Mouse (Mus musculus): ENCODE measurements around the gene Ankrd66.
A peak's percentile ranks its signal among the peaks of the same experiment; 100 is the strongest.
"Not testable (repeated sequence)": the region's sequence is repeated elsewhere in the genome, so short reads cannot be mapped to it uniquely, and the experiment has no call there.

Gene Ankrd66

DNA sequence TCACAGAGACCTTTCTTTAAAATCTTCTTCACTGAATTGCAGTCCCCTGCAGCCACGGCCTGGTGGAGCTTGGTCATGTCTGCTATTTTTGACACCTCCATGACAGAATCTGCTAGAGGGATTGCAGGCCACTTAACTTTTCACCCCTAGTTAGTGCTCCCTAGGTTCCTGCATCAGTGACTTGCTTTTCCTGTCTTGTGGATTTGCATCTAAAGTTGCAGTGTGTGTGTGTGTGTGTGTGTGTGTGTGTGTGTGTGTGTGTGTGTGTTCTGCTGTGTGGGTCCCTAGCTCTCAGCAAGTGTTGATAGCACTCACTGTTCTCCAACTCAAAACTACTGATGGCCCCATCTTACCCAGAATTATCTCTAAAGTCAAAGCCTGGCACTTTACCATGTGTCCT is at the start of gene Ankrd66:
TSS of gene Ankrd66 (minus strand) at position 101 of the 400 bp plus-strand sequence.
- DNase-seq = no peak

DNA sequence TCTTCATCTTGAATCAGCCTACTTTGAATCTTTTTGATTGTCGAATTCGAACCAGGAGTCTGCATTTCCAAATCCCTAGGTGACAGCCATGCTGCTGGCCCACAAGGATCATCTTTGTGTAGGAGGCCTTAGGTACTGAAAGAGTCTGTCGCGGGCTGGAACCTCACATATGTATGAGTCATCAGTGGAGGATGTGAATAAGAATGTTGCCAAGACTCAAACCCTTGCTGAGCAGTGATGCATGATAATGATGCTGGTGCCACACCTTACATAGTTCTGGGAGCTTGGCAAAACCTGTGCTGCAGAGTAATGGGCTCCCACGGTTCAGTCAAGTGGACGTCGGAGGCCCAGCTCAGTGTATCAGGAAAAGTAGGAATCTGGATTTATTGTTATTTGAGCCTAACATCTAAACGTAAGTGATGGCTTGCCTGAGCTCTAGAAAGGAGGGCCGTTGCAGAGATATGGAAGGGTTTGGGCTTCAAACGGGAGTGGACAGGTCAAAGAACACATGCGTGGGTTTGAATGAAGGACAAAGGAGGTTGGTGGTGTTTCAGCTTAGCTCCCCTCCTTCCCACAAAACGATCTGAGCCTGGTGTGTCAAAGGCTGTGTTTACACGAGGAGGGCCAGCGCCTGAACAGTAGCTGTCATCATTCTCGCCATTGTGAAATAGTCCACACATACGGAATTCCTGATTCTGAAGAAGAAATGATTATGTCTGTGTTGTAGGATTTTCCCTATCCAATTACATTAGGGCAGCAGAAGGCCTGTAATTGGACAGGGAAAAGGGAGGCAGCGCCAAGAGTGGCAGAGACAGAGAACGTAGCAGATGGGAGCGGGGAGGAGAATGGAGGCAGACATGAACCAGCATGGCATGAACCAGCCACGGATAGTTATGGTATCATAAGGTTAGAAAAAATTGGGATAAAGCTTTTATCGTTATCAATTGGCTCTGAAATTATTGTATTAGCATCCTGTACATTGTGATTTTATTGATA is 49.2 kb upstream of the Ankrd66 start:
- no peak for DNase-seq

DNA sequence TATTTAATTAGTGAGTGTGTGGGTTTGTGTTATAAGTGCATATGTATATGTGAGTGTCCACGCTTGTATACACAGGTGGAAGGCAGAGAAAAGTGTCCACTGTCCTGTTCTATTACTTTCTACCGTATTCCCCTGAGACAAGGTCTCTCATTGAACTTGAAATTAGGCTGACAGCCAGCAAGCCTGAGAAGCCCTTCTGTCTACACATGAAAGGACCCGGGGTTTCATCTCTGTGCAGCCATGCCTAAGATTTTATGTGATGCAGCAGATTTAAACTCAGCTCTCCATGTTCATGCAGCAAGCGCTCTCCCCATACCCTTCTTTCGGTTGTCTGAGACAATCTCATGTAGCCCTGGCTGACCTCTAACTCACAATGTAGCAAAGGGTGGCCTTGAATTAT is 47.1 kb upstream of the Ankrd66 start:
- no peak for DNase-seq

DNA sequence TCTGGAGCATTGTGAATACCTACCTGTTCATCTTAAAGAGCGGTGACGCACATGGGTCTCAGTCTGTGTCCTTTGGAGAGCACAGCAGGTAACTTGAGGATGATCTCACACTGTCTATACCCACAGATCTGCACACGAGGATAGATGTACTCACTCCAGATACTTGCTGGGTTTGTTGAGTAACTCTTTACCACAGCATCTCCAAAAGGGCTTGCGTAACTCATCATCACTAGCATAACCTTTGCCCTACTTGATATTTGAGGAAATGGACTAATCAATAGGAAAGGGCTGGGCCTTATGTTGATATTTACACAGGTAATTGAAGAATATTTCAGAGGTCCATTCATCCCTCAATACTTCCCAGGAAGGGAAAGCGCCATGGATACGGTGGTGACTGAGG is 46.3 kb upstream of the Ankrd66 start:
- DNase-seq = no peak

DNA sequence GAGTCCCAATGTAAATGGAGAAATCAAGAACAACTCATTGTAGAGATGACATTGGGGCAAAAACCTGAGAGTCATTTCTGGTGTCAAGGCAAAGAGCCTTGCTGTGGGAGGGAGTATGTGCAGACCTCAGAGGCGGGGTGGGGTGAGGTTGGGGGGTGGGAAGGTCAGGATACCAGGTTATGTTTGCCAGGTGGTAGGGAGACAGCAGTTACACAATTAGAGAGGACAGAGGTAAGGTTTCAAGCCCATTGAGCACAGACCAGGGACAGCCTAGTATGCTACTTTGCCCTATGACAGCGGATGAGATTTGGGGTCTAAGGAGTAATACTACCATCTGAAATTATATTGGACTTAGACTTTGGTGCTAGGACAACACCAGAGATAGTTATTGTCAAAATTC is 43.8 kb upstream of the Ankrd66 start:
- no peak for DNase-seq

DNA sequence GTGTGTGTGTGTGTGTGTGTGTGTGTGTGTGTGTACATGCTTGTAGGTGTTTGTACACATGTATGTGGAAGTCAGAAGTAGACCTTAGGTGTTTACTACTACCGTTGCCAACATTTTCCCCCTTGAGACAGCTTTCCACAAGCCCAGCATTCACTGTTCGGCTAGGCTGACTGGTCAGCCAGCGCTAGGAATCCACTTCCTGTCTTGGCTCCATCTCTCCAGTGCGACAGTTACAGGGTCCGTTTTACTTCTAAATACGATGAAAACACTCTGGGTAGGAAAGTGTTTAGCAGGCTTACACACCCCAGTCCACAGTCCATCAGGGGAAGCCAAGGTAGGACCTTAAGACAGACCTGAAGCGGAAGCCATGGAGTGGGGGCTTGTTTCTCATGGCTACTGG is 41.3 kb upstream of the Ankrd66 start:
- DNase-seq = no peak

DNA sequence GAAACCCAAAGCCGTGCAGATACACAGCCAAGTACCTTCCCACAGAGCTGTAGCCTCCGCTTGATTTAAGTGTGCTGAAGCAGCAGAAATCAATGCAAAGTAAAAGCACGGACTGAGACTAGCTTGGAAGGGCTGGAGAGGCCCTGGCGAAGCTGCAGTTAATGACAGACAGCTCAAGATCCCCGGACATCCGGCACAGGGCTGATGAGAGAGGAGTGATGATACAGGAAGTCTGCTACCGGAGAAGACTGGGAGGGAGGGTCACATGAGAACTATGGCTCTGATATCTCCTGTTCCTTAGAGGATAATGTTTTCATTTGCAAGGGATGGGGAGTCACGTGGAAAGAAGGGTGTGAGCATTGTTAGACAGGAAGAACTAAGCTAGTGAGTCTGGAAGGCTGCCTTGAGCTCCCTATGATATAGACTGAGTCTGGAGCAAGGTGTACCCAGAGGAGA is 37.6 kb upstream of the Ankrd66 start:
- DNase-seq = no peak

DNA sequence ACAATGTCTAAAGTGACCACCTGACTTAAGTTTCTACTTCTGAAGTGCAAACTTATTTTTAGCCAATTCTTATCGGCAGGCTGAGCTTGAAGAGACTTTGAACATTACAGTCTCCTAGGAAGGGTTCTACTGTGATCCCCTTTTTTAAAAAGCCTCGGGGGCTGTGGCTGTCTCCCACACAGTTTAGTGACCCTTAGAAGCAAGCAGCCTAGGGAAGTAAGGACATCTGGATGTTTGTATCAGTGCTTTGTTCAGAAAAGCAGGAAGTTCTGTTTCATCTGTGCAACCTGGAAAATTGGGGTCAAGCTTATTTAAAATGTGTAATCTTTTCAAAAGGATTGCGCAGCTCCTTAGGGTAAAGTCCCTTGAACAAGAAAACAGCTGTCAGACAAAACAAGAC is 37.0 kb upstream of the Ankrd66 start:
- no peak for DNase-seq

DNA sequence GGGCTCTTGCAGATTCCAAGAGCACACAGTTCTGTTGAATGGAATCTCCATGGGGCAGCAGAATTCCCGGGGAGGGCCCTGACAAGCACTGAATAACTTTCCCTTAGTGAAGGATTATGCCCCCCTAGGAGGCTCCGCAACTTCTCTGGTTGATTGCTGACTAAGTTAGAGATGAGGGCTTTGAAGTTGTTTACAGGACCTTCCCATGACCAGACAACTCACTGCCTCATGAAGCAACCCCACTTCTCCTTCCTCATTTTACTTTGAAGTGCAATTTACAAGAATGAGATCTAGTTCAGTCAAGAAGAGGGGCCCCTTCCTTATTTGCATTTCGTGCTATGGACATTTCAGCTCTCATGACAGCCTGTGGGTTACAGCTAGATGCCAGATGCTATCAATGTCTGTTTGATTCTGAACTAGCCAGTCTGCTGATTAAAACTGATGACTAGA is 30.2 kb upstream of the Ankrd66 start:
- DNase-seq = peak in 1 of 2 experiments; percentile 18

DNA sequence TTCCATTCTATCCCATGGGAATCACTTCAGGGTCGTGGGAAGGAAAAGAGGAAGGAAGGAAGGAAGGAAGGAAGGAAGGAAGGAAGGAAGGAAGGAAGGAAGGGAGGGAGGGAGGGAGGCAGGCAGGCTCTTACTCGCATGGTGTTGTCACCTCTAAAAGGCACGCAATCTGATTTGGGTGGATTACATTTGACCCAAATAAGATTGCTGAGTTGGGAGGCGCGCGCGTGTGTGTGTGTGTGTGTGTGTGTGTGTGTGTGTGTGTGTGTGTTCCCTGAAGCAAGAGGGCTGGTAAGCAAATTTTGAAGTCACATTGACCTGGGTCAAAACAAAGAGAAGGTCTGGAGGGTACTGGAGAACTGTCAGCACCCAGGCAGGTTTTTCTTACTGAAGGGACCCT is 25.8 kb upstream of the Ankrd66 start:
- DNase-seq = no peak

DNA sequence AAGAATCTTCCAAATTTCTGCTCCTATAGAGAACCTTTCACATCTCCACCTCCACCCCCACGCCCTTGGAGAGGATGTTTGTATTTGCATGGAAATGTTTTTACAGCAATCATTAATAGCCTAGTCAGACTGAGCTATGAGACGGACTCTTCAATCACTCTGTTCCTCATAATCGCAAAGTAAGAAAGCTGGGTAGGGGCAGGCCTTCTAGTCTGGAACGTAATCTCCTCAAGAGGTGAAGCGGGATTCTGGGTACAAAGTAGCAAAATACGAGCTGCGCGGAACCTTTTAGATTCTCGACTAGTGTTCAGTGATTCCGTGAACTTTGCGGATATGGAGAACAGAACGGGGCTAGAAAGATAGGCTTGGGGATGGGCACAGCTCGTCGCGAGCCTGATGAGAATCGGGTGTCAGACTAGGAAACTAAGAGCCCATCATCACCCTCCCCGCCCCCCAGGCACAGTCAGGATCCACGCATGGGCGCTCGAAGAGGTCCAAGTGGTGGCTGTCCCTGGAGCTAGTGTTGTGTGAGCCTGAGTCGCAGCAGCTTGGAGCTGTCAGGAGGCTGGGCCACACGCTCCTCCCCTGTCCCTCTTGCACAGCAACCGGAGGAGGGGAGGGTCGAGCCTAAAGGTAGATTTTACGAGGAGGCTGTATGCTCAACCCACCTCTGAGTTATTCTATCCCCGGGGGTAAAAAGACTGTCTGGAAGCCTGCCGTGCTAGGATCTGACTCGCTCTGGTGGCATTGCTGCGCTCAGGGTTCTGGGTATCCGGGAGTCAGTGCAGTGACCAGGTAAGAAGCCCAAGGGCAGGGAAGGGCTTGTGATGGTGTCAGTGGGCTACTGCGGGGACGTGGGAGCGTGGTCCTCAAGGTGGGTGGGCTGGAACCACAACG is 24.8 kb upstream of the Ankrd66 start, which contains the start of gene Pla2g7:
TSS of gene Pla2g7 (plus strand) at position 107 of the 897 bp plus-strand sequence.
- no peak for DNase-seq

DNA sequence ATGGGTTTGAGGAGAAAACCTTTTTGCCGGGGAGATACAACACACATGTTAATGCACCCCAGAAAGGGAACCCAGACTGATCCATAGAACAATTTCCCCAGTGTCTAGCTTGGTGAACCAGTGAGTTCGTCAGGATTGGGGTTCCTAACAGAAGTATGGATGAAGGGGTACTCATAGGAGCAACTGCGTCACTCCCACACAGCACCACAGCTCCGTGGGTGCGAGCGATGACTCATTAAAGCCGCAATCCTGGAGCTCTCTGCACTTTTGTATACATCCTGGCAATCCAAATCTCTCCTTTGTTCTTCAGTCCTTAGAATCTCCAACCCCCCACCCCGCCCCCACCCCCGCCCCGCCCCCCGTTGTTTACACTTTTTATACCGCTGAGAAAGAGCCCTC is 24.2 kb upstream of the Ankrd66 start:
- DNase-seq = no peak

DNA sequence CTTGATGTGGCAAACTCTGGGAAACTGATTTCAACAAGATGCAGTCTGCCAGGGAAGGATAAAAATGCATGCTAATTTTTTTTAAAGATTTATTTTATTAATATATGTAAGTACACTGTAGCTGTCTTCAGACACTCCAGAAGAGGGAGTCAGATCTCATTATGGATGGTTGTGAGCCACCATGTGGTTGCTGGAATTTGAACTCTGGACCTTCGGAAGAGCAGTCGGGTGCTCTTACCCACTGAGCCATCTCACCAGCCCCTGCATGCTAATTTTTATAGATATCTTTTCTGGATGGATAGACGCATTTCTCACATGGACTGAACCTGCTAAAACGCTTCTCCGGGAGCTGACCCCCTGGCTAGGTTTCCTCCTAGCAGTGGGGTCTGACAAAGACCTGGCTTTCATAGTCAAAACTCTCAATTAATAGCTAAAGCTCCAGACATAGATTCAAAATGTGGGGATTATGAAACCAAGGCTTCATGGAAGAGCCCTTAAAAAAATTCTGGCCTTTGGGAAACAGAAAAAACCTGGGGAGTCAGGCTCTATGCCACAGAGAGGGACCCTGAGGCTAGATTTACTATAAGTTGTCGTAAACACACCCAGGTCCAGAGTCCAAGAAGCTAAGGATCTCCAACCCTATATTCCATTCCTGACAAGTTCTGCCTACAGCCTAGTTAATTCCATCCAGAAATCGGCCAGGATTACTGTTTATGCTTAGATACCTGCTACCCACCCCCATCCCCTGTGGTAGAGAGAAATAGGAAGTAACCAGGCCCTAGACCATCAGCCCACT is 20.0 kb upstream of the Ankrd66 start:
- no peak for DNase-seq

DNA sequence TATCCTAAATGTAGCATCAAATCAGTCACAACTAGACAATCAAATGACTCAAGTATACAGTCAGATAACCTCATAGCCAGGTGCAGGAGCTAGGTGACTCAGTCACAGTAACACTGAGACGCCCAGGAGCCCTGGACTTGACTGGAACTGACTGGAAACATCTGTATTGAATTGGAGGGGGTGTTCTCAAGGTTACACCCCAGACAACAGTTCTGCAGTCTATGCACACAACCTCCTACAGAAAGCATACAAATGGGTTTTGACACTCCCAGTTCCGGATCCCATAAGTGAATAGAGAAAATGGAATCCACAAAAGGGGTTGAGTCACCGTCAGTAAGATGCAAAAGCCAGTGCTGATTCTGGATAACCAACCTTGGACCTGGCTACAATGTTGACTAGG is 15.2 kb upstream of the Ankrd66 start:
- no peak for DNase-seq

DNA sequence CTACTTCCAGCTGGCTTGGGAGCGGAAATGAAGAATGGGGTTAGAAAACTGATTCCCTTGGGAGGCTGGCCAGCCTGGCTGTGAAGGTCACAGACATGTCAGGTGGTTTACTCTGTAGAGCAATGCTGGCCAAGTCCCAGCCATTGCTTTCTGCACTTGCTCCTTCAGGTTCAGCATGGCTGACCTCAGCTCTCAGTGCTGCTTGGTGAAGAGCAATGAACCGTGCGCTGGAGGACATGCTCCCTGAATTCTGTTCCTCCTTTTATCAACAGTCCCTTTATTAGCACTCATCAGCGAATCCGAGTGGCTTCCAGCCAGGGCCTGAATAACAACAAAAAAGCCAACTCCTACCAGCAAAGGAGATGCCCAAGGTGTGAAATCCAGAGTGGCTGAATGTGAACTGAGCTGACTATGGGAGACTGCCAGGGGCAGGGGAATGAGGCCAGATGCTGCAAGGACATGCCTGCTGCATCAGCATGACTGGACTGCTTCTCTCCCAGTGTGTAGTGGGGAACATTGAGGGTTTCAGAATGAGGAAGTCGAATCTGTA is 14.2 kb upstream of the Ankrd66 start:
- peak in 1 of 2 experiments; percentile 15 for DNase-seq

DNA sequence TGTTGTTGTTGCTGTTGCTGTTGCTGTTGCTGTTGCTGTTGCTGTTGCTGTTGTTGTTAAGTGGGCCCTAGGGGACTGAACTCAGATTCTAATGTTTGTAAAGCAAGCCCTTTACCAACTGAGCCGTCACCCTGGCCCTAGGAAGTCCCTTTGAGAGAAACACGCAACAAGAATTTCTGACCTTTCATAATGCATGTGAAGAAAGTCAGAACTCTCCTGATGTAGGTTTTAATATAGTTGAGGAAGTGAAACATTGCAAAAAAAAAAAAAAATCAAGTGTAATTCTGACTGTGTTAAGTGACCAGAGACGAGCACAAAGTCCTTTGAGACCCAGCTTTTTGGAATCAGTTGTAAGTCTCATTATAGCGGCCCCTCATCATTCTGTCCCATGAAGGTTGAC is 13.7 kb upstream of the Ankrd66 start:
- DNase-seq = no peak

DNA sequence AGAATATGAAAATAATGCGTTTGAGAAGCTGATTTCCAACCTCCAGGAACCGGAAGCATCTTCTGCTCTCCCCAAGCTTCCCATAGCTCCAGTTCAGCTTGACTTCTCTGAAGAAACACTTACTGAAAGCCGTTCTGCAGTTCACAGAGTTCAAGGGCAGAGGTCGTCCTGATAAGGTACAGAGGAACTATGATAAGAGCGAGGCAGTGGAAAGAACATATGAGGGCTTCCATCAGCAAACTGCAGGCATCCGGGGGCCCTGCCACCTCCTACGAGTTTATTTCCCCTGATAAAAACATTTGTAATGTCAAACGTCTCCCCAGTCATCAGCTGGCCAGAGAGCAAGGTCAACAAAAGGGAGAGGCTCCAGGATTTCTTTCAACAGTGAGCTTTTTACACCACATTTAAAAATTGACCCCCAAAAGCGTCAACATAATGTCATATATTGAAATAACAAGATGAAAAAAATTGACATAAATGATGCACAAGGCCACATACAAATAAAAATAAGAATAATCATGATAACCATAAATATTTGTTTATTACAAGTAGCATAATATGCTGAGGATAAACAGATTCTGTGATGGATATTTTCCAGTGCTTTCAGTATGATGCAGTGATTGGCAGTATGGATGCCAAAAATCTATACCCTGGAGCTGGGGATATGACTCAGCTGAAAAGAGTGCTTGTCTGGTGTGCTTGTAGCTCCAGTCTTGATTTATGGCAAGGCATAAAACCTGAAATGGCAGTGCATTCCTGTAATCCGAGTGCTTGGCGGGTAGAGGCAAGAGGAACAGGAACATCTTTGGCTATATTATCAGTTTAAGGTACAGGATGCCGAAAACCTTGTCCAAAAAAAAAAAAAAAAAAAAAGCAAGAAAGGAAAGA is 11.3 kb upstream of the Ankrd66 start:
- DNase-seq = no peak

DNA sequence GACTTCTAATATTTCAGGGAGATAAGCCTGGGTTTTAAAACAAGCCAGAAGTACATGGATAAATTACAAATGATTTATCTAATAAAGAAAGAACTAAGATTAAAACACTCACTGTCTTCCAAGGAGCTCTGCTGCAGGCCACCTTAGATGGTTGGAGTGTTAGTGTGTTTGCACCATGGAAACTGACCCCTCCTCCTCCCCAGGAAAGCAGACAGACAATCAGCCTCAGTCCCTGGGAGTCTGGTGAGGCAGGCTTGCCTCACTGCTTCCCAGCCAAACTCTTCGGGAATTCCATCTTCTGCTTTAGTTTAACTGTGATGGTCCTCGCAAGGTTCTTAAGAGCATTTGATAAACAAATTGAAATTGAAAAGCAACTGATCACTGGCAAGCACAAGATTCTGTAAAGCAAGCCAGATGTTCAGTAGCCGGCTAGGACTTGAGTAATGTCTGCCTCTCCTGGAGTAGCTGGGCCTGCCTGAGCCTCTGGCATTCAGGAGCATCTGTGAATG is 7.7 kb upstream of the Ankrd66 start:
- DNase-seq = no peak

DNA sequence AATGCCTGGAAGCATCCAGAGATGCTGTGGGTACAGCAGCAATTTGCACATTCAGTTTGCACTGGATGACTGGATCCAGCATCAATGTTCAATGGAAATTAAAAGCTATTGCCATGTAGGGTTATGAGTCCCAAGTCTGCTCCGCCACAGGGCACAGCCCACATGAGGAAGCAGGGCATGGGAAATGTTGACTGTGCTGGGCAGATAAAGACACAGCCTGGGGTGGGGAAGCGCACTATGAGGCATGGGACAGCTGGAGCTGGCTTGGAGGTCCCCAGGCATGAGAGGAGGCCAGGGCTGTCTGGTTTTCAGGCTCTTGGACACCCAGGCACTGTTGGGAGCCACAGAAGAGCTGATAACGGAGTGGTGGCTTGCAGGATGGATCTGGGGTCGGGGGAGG is 601 bp upstream of the Ankrd66 start:
- DNase-seq = no peak

DNA sequence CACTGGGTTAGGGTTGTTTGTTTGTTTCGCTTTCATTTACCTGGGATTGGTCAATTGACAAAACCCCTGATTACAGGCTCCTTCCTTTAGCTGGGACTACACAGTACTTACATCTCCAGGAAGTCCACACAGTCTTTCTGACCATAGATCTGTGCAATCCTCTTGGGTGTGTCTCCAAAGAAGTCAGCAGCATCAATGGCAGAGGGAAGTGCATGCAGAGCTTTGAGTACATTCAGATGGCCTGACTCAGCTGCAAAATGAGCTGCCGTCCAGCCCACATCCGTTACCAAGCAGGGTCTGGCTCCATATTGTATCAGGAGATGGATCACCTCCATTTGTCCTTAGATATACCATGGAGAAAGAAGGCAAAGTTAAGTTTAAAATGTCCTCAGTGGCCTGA is 4.7 kb downstream of the Ankrd66 start:
- DNase-seq = no peak

DNA sequence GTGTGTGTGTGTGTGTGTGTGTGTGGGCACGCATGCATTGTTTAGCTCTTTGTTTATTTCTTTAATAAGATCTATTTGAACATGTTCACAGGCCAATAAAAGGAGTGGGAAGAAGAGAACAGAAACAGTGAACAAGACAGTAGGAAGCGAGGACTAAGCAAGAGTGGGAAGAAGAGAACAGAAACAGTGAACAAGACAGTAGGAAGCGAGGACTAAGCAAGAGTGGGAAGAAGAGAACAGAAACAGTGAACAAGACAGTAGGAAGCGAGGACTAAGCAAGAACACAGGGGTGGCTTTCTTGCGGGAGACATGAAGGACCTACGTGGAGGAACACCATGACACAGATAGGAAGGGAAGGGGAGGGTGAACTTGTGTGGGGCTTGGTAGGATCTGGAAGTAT is 6.6 kb downstream of the Ankrd66 start:
- DNase-seq = not testable (repeated sequence)
